Mouse (Mus musculus) myocyte (in vitro differentiated cells): Measurements from ENCODE around the gene Cdpf1.

Experiments used
- CEBPB ChIP-seq: IDR thresholded peaks from 2 replicates; pipeline ENCODE4 v1.6.1; 2011; ENCODE audit warnings: mild to moderate bottlenecking, moderate library complexity; ENCODE audit not compliant: poor library complexity, insufficient read depth, severe bottlenecking
- E2F4 ChIP-seq: IDR thresholded peaks from one replicate; pipeline ENCODE4 v1.6.1; 2011; ENCODE audit warnings: mild to moderate bottlenecking, control low read depth, moderate library complexity; ENCODE audit not compliant: insufficient read depth
- MAX ChIP-seq: IDR thresholded peaks from one replicate; pipeline ENCODE4 v1.6.1; 2011; ENCODE audit warnings: low read depth, mild to moderate bottlenecking, control low read depth
- MYOD1 ChIP-seq, 3 experiments: IDR thresholded peaks; one replicate each; pipeline ENCODE4 v1.6.1; 2011; ENCODE audit warnings: control low read depth in 2 of 3, low read depth in 2 of 3, mild to moderate bottlenecking in 2 of 3, moderate library complexity in 1 of 3; ENCODE audit not compliant: insufficient read length in 2 of 3, control insufficient read depth in 1 of 3
- MYOG ChIP-seq, 3 experiments: IDR thresholded peaks; one replicate each; pipeline ENCODE4 v1.6.1; 2011; ENCODE audit warnings: control low read depth in 2 of 3, low read depth in 2 of 3, mild to moderate bottlenecking in 2 of 3; ENCODE audit not compliant: insufficient read length in 2 of 3, control insufficient read depth in 1 of 3, insufficient read depth in 1 of 3
- POLR2A ChIP-seq: IDR thresholded peaks from one replicate; pipeline ENCODE4 v1.6.1; 2011; ENCODE audit warnings: low read depth, mild to moderate bottlenecking, control low read depth, moderate library complexity; ENCODE audit not compliant: insufficient read length
- POLR2AphosphoS2 ChIP-seq: IDR thresholded peaks from one replicate; pipeline ENCODE4 v1.6.1; 2011; ENCODE audit warnings: low read depth, control low read depth; ENCODE audit not compliant: insufficient read length
- REST ChIP-seq: IDR thresholded peaks from one replicate; pipeline ENCODE4 v1.6.1; 2011; ENCODE audit warnings: mild to moderate bottlenecking, control low read depth, moderate library complexity; ENCODE audit not compliant: insufficient read depth, insufficient read length
- TCF12 ChIP-seq: IDR thresholded peaks from one replicate; pipeline ENCODE4 v1.6.1; 2011; ENCODE audit warnings: mild to moderate bottlenecking, control low read depth; ENCODE audit not compliant: poor library complexity, insufficient read depth, severe bottlenecking
- TCF3 ChIP-seq: IDR thresholded peaks from one replicate; pipeline ENCODE4 v1.6.1; 2011; ENCODE audit warnings: low read depth, control low read depth; ENCODE audit not compliant: insufficient read length
- USF1 ChIP-seq: IDR thresholded peaks from one replicate; pipeline ENCODE4 v1.6.1; 2011; ENCODE audit warnings: low read depth, mild to moderate bottlenecking, control low read depth, moderate library complexity

GRCm38 (mm10) chr15:85757768-85758167, 53.7 kb downstream of the Cdpf1 start:
- no peak for TF ChIP-seq POLR2A
- no peak for TF ChIP-seq MAX
- TF ChIP-seq CEBPB = no peak
- no peak for TF ChIP-seq USF1
- no peak for TF ChIP-seq MYOG (IDR thresholded peaks at IDR 0.05; ENCODE audit: control insufficient read depth in 1 of 3, insufficient read depth in 1 of 3, insufficient read length in 2 of 3, low read depth in 2 of 3)
- no peak for TF ChIP-seq MYOD1 (IDR thresholded peaks at IDR 0.05; ENCODE audit: control insufficient read depth in 1 of 3, insufficient read length in 2 of 3, low read depth in 2 of 3)
- no peak for TF ChIP-seq POLR2AphosphoS2
- no peak for TF ChIP-seq TCF12
- TF ChIP-seq E2F4 = no peak
- TF ChIP-seq REST = no peak
- TF ChIP-seq TCF3 = no peak
